Mouse (Mus musculus) erythroblast, embryonic 14.5 days (primary cell): ENCODE data around the gene Vkorc1l1.

ENCODE experiments used
- GATA1 ChIP-seq: IDR thresholded peaks from 2 replicates; pipeline ENCODE4 v1.6.1; 2012; ENCODE audit warnings: low read length, inconsistent platforms, mixed read lengths
- TAL1 ChIP-seq: IDR thresholded peaks from 3 replicates; pipeline ENCODE4 v1.6.1; 2012; ENCODE audit warnings: low read length, inconsistent platforms, mixed read lengths

DNA sequence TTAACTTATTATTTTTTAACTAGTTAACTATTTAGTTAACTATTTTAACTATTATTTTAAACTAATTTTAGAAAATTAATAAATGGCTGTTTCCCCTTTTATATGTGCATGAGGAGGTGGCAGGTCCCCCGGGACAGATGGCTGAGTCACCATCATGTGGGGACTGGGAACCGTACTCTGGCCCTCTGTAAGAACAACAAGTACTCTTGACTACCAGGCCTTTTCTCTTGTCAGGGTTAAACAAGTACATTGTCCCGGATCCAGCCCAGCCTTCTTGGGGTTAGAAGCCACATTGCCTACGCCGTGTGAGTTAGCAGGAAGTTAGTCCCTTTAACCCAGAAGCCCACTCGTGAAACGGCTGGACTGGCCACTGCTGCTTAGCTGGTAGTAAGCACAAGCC lies 53.2 kb downstream of the Vkorc1l1 start:
- no peak for TF ChIP-seq GATA1
- no peak for TF ChIP-seq TAL1
